Mouse (Mus musculus): ENCODE data around the gene Adgre4. TPM values are rescaled to one million over a fixed set of nuclear protein-coding genes. Genes with fewer than 3 reads are reported as not detected.
"Not testable (repeated sequence)": the region's sequence is repeated elsewhere in the genome, so short reads cannot be mapped to it uniquely, and the experiment has no call there.

Adgre4 gene
- total RNA-seq (2021), result not detected

DNA sequence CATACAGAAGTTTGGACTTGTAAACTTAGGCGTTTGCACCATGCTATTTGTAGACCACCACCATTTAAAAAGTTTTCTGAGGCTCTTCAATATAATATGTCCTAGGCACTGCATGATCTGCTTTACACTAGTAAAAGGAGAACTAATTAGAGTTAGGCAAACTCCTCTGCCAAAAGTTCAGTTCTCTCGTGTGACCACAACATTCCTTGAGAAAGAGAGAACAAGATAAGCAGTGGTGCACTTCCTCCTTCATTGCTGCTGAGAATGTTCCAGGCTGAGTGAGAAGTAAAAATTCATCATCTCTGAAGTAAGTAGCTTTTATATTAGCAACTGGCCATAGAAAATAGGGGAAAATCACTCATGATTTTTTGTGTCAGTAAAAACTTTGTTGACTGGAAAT lies at the start of gene Adgre4:
Gene Adgre4, plus strand, starts transcription at position 199 of the 400 bp plus-strand sequence.
- DNase-seq (ENCODE audit: low spot score in 2 of 2), result no peak
- intact Hi-C loops (cut with DNase I), result no loop called here

- intact Hi-C loops (cut with DNase I), result loop anchor here (5.0 kb wide), 3 partner anchors 180 to 305 kb away; partner anchors contain the start of genes Mpnd, Stap2 and Yju2
- peak; percentile 69 to 80 for DNase-seq (ENCODE audit: low spot score in 2 of 2)
These were observed 47.5 kb upstream of the Adgre4 start for GRCm38 (mm10) chr17:55702161-55702820.

GRCm38 (mm10) chr17:55702865-55703264 lies 46.9 kb upstream of the Adgre4 start:
- intact Hi-C loops (cut with DNase I), result loop anchor here (5.0 kb wide), 3 partner anchors 179 to 304 kb away; partner anchors contain the start of genes Mpnd, Stap2 and Yju2
- no peak for DNase-seq (ENCODE audit: low spot score in 2 of 2)

- intact Hi-C loops (cut with DNase I), result no loop called here
- peak; percentile 93 to 98 for DNase-seq (ENCODE audit: low spot score in 2 of 2)
These were observed 37.6 kb upstream of the Adgre4 start, which contains the start of gene Pot1b for GRCm38 (mm10) chr17:55711984-55712811. Gene Pot1b (minus strand): TSS chr17:55712628.

DNA sequence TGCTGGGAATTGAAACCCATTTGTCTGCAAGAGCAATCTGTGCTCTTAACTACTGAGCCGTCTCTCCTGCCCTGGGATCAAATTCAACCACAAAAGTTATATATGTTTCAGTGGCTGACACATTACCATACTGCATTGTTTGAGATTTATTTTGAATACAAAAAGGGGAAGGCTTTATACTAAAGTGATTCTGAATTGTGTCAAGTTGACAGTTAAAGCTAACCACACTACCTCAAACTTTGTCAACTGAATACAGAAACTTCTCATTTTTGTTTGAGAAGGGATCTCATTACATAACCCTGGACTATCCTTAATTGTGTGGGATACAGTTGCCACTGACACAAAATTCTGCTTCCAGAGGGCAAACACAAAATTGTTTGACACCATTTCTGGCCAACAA lies 28.5 kb upstream of the Adgre4 start:
- no peak for DNase-seq (ENCODE audit: low spot score in 2 of 2)
- intact Hi-C loops (cut with DNase I), result no loop called here

GRCm38 (mm10) chr17:55722250-55722649 lies 27.5 kb upstream of the Adgre4 start:
- intact Hi-C loops (cut with DNase I), result no loop called here
- DNase-seq (ENCODE audit: low spot score in 2 of 2), result no peak

DNA sequence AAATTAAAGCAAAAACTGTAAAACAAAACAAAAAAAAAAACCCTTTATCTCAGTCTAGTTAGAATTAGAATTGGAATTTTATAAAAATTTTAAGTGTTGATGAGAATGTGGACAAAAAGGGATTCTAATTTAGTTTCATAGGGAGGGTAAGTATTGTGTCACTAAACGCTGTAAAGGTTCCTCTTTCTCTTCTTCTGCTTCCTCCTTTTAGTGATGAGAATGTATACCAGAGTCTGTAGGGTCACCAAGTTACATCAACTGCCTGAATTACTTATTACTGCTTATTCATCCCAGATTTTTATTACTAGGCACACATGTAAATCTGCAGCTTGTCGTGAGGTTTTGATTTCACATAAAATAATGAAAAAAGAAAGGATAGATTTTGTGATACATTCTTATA lies 23.6 kb upstream of the Adgre4 start:
- intact Hi-C loops (cut with DNase I), result no loop called here
- no peak for DNase-seq (ENCODE audit: low spot score in 2 of 2)

GRCm38 (mm10) chr17:55736675-55737074 lies 13.1 kb upstream of the Adgre4 start:
- intact Hi-C loops (cut with DNase I), result no loop called here
- DNase-seq (ENCODE audit: low spot score in 2 of 2), result no peak

DNA sequence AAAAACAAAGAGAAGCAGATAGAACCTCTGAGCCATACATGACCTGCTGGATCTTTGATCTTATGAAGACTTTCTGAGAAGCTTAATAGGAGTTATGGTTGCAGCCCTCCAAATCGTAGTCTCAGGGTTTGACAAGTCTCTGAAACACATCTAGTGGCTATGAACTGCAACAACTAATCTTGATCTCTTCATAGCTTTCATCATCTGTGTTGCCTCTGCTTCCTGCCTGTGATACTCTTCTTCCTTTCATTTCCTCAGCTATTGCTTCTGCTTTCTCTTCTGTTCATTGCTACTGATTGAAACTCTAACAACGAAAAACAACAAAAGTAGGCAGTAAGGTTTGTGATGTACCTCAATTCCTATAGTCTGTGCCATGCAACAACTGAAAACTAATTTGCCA lies 1.4 kb downstream of the Adgre4 start:
- DNase-seq (ENCODE audit: low spot score in 2 of 2), result no peak
- intact Hi-C loops (cut with DNase I), result no loop called here

- DNase-seq (ENCODE audit: low spot score in 2 of 2), result no peak
- intact Hi-C loops (cut with DNase I), result no loop called here
These were observed 63.9 kb downstream of the Adgre4 start for GRCm38 (mm10) chr17:55813642-55814041.

DNA sequence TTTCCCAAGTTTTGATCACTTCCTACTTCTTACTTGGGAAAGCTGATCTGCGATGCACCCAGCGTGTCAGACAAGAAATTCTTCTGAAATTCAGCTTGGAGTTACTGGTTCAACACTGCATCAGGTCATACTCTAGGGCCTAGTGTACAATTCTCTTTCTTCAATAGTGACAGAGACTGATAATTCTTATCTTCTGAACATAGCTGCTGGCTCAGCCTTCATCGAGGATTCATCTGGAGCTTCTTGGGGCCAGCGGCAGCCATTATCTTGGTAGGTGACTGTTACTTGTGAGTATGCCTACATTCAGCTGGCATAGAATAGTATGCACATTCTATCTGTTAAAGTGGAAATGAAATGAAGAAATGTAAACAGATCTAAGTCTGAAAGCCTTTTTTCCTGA lies 67.1 kb downstream of the Adgre4 start:
- intact Hi-C loops (cut with DNase I), result no loop called here
- no peak for DNase-seq (ENCODE audit: low spot score in 2 of 2)

DNA sequence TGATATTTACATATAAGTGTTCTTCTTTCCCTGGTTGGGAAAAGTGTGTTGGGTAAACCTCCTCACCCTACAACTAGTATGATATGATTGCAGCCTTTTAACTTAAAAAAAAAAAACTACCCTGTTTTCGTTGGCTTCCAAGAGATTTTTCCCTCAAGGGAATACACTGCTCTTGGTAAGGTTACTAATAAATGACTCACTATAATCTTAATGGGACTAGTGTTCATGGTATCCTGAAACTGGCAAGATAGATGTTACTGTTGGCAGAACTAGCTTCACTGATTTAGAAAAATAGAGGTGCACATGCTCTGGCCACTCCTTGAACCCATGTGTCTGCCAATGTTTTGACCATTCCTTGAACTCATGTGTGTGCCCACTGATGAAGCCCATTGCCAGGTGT lies 71.8 kb downstream of the Adgre4 start:
- intact Hi-C loops (cut with DNase I), result no loop called here
- no peak for DNase-seq (ENCODE audit: low spot score in 2 of 2)

DNA sequence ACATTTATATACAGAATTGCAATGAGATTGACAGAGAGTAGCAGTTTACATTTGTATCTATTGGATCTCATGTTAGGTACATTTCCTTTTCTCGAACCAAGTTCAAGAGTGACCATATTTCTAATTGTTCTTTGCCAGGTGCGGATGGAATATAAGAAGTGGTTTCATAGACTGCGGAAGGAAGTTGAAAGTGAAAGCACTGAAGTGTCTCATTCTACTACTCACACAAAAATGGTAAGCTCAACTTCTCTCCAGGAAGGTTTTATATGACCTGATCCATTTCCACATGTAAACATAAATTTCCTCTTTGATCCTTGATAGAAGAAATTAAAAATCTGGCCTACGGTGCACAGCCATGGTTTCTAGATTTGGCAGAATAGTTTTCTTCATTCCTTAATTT lies 93.3 kb downstream of the Adgre4 start:
- no peak for DNase-seq (ENCODE audit: low spot score in 2 of 2)
- intact Hi-C loops (cut with DNase I), result no loop called here

DNA sequence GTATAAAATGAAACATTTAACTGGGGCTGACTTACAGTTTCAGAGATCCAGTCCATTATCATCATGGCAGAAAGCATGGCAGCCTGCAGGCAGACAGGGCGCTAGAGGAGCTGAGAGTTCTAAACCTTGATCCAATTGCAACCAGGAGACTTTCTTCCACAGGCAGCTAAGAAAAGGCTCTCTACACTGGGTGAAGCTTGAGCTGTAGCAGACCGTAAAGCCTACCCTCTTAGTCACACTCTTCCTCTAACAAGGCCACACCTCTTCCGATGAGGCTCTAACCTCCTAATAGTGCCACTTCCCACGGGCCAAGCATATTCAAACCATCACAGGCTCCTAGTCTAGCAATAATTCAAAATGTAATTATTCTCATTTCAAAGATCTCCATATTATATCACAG lies 127.4 kb downstream of the Adgre4 start:
- intact Hi-C loops (cut with DNase I), result no loop called here

DNA sequence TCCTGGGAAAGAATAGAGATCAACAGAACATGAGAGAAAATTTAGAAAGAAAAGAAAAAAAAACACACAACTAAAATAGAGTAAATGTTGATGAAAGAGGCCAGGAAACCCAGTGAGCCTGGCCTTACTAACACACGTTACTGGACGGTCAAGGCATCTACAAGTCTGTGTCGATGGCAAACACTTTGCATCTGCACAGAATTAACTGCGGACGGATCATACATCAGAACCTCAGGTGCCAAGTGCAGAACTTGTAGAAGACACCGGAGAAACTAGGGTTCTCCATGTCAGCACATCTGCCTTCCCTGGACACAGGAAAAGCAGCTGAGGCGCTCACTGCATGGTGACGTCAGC lies 128.5 kb downstream of the Adgre4 start:
- intact Hi-C loops (cut with DNase I), result not testable (repeated sequence)
- DNase-seq (ENCODE audit: low spot score in 2 of 2), result peak; percentile 19 to 34

More for the DNA sequence above, 127.4 kb downstream of the Adgre4 start:
- no peak for DNase-seq (ENCODE audit: low spot score in 2 of 2)

DNA sequence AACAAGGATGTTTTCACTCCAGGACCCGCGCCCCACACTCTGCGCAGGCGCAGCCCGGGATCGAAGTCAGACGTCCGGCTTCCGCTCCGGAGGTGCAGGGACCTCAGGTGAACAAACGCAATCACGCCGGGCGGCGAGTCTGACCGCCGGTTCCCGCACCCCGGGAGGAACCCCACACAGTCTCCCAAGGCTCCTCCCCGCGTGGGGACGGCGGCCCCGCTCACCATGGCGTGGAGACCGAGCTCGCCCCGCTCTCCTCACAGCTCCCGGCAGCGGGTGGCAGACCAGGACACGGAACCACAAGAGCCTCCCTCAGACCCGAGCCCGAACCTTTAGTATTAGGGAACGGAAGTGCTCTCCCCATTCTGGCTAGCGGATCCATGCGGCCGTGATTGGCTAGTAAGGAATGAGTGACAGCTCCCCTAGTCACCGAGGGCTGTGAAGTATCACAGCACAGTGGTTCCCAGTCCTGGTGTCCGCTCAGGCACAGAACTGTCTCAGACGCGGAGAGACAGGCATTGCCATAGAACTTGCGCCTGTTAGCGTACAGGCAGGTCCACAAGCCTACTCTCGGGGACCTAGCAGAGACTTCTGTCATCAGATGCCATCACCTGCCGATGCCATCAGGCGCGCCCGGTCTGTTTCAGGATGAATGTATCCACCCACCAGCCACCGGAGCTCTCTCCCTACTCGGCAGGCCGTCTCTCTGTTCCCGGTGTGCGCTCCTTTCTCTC lies 129.0 kb downstream of the Adgre4 start, which contains the start of gene Zfp119a:
Gene Zfp119a, minus strand, starts transcription at position 295 of the 734 bp plus-strand sequence.
- DNase-seq (ENCODE audit: low spot score in 2 of 2), result peak; percentile 87 to 93
- intact Hi-C loops (cut with DNase I), result not testable (repeated sequence)

- no peak for DNase-seq (ENCODE audit: low spot score in 2 of 2)
- intact Hi-C loops (cut with DNase I), result loop anchor here (5.0 kb wide), 1 partner anchor 181 kb away; no protein-coding TSS in a partner anchor
These were observed 133.8 kb downstream of the Adgre4 start for GRCm38 (mm10) chr17:55883631-55884030.

GRCm38 (mm10) chr17:55884912-55885311 lies 135.1 kb downstream of the Adgre4 start:
- no peak for DNase-seq (ENCODE audit: low spot score in 2 of 2)
- intact Hi-C loops (cut with DNase I), result loop anchor here (5.0 kb wide), 1 partner anchor 183 kb away; no protein-coding TSS in a partner anchor

GRCm38 (mm10) chr17:55892406-55892955 lies 142.7 kb downstream of the Adgre4 start:
- peak; percentile 46 to 50 for DNase-seq (ENCODE audit: low spot score in 2 of 2)
- intact Hi-C loops (cut with DNase I), result loop anchor here (5.0 kb wide), 1 partner anchor 55 kb away; the partner anchor contains the start of gene Zfp119b

DNA sequence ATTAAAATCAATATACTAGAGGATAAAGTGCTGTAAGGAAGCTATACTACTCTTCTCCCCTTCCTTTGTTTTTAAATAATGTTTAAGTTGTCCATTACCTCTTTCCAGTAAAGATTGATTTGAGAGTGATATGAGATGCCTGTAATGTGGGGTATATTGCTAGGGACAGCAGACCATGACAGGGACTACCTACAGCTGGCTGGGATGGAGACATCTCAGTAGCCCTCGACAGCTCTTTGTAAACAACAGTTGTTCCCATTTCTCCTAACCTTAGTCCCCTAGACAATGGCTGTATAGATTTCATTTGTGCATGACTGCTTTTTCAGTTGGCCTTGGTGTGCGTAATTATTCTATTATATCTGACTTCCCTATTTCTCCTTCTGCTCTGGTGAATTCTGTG lies 153.3 kb downstream of the Adgre4 start:
- intact Hi-C loops (cut with DNase I), result no loop called here
- no peak for DNase-seq (ENCODE audit: low spot score in 2 of 2)
